Mouse (Mus musculus) bone marrow macrophage, adult 2 months (primary cell): ENCODE data around the gene Stim1. TPM values are rescaled to one million over a fixed set of nuclear protein-coding genes. Genes with fewer than 3 reads are reported as not detected.

Source experiments
- H3K27ac ChIP-seq: 2 replicates; pipeline ENCODE4 v1.5.1; 2012; ENCODE audit warnings: low read depth, low read length; ENCODE audit not compliant: insufficient read depth
- H3K4me1 ChIP-seq: 2 replicates; pipeline ENCODE4 v1.6.1; 2012; ENCODE audit warnings: low read length; ENCODE audit not compliant: control insufficient read depth, insufficient read depth
- H3K4me3 ChIP-seq: 2 replicates; pipeline ENCODE4 v1.5.1; 2012; ENCODE audit warnings: mild to moderate bottlenecking, low read length, moderate library complexity; ENCODE audit not compliant: insufficient read depth
- CTCF ChIP-seq: IDR thresholded peaks from 2 replicates; pipeline ENCODE4 v1.5.1; 2012; ENCODE audit warnings: low read depth, mild to moderate bottlenecking, low read length, moderate library complexity
- POLR2A ChIP-seq: IDR thresholded peaks from 2 replicates; pipeline ENCODE4 v1.6.1; 2012; ENCODE audit warnings: mild to moderate bottlenecking, low read depth, low read length, borderline replicate concordance
- polyA plus RNA-seq: library from polyadenylated mRNA; stranded (reverse); fragments of >200 nt; gene quantifications from 2 replicates; pipeline ENCODE4 v1.2.4, GENCODE M21; 2012; ENCODE audit not compliant: missing spikeins, insufficient read depth, insufficient read length

The Stim1 gene
- polyA plus RNA-seq, 1 experiment, result 50.2 TPM

DNA sequence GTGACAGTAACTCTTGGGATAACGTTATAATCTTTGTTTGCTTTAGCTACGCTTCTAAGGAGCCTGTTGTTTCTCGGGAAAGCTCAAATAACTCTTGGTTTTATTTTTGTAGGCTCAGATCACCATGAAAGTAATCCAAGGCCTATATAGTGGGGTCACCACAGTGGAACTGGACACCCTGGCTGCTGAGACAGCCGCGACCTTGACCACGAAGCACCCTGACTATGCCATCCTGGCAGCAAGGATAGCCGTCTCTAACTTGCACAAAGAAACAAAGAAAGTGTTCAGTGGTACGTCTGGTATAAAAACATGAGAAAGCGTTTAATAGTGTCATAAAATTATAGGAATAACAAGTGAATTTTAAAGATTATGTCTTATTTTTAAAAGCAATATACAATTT lies 178.8 kb downstream of the Stim1 start:
- TF ChIP-seq POLR2A (no peak), CTCF (no peak)
- Histone ChIP-seq H3K27ac (no peak overlapping the region), H3K4me3 (no peak overlapping the region)

DNA sequence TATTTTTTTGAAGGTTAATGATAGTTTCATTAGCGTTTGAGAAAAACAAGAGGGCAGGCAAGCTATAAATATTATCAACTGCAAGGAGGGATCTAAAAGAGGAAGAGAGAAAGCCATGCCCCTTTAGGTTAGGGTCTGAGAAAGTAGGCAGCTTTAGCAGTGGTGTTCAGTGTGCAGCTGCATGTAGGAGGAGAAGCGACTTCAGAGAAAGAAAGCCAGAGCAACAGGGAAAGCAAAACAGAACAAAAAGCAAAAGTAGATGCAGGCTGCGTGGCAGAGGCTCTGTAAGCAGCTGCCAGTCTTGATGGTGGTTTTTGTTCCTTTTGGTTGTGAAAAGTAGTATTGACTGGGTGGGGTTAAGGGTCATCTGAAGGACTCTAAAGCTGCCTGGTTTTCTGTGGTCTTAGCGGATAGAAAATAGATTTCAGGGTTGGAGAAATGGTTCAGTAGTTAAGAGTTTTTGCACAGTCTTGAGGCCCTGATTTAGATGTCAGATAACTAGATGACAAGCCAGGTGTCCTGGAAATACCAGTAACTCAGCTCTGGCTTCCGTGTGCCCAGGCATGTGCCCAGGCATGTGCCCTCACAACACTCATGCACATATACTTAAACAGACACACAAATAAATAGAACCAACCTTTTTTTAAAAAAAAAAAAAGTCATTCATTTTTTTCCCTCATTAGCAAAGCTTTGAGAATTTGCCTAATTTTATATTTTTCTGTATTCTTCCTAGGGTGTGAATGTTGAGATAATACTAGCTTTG lies 191.2 kb downstream of the Stim1 start:
- Histone ChIP-seq H3K4me3 (no peak overlapping the region), H3K27ac (no peak overlapping the region), H3K4me1 (no peaks in the 10 kb centered on the region)
- TF ChIP-seq CTCF, result no peak

More for the DNA sequence above, 178.8 kb downstream of the Stim1 start:
- H3K4me1 ChIP-seq, result peaks cover 6% of the 10 kb centered on the region

DNA sequence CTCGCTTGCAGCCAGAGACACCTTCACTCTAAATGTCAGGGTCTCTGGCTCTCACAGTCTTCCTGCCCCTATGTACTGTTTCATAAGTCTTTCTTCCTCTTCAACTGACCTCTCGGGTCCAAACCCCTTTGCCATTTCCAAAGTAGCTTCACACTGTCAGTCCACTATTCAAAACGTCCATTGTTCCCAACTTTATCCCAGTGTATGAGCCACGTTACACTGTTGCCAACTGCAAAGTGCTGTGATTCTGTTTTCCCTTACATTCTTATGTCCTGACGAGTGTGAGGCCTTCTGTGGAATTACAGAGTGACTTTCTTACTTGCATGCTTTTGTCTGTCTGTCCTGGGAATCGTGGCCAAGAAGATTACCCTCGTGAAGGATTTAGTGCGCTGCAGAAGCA lies 200.0 kb downstream of the Stim1 start:
- TF ChIP-seq POLR2A, result no peak
- no peak for TF ChIP-seq CTCF
- Histone ChIP-seq H3K27ac (no peak overlapping the region), H3K4me1 (no peaks in the 10 kb centered on the region), H3K4me3 (no peak overlapping the region)

DNA sequence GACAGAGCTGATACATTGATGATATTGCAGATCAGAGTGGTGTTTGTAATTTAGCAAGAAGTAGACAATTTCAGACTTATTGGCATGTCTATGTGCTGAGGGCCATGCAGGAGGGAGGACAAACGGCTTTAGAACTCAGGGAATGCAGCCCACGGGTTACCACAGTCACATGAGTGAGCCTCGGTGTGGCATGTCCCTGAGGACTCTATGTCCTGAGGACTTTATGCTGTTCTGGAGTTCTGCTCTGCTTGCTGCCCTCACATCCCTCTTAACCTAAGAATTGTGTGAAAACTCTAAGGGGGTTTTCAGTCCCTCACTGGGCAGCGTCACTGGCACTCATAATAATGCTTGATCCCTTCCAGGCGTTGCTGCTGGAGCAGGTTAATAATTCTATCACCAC lies 205.1 kb downstream of the Stim1 start:
- H3K27ac ChIP-seq, result no peak overlapping the region
- H3K4me3 ChIP-seq, result no peak overlapping the region
- no peaks in the 10 kb centered on the region for H3K4me1 ChIP-seq
- TF ChIP-seq POLR2A (no peak), CTCF (no peak)

DNA sequence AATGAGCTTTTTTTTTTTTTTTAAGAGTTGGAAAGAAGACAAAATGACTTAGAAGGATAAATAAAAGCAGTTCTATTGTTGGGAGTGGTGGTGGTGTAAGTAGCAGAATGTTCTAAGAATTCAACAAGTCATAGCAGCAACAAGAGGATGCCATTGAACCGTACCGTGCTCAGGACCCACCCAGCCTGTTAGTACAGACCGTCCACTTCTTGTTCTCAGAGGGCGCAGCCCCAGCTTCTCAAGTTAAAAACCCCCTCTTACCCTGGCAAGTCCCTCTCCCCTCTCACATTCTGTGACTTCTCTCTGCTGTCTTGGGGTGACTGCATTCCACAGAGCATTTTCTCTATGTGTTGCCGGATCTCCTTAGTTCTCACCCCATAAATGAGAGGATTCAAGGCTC lies 209.0 kb downstream of the Stim1 start:
- H3K4me3 ChIP-seq, result no peak overlapping the region
- H3K27ac ChIP-seq, result no peak overlapping the region
- TF ChIP-seq CTCF (no peak), POLR2A (no peak)
- H3K4me1 ChIP-seq, result peaks cover 8% of the 10 kb centered on the region

DNA sequence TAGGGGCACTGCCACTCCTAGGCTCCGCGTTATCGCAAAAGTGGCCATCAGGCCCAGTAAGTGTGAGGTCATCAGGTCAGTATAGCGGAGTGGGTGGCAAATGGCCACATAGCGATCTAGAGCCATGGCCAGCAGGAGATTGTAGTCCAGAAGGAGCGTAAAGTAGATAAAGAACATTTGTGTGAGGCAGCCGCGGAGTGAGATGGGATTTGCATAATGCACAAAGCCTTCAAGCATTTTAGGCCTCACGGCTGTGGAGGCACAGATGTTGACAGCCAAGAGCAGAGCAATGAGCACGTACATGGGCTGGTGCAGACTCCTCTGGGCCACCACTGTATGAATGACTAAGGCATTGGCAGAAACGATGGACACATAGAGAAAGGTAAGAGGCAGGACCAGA lies 209.8 kb downstream of the Stim1 start:
- Histone ChIP-seq H3K4me3 (no peak overlapping the region), H3K27ac (no peak overlapping the region), H3K4me1 (peaks cover 8% of the 10 kb centered on the region)
- TF ChIP-seq POLR2A, result no peak
- TF ChIP-seq CTCF, result no peak

DNA sequence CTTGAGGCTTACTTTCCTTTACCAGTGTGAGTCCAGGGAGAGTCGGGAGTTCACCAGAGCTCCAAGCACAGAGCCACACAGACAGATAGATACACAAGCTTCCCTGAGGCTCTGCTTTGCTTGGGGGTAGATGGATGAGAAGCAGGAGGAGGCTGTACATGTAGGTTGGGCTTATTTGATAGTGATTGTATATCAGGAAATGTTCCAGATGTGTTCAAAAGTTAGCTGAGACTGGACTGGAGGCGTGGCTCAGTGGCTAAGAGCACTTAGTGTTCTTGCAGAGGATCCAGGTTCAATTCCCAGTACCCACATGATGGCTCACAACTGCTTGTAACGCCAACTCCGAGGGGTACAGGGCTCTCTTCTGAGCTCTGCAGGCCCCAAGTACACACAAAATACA lies 210.8 kb downstream of the Stim1 start:
- Histone ChIP-seq H3K27ac (no peak overlapping the region), H3K4me1 (peaks cover 8% of the 10 kb centered on the region)
- no peak for TF ChIP-seq CTCF
- no peak for TF ChIP-seq POLR2A

DNA sequence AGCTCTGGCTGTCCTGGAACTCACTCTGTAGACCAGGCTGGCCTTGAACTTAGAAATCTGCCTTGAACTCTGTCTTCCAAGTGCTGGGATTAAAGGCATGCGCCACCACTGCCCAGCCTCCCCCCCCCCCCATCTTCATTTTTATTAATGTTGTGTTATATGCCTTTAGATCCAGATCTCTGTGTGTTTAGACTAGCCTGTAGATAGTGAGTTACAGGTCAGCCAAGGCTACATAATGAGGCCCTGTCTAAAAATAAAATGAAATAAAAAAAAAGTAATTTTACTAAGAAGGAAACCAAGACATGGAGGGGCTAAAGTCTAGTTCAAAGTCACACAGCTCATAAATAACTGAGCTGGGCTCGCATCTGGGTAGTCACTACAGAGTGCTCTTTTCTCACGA lies 211.3 kb downstream of the Stim1 start:
- TF ChIP-seq CTCF (no peak), POLR2A (no peak)
- Histone ChIP-seq H3K27ac (no peak overlapping the region), H3K4me3 (no peak overlapping the region), H3K4me1 (peaks cover 8% of the 10 kb centered on the region)

More for the DNA sequence above, 210.8 kb downstream of the Stim1 start:
- H3K4me3 ChIP-seq, result no peak overlapping the region

DNA sequence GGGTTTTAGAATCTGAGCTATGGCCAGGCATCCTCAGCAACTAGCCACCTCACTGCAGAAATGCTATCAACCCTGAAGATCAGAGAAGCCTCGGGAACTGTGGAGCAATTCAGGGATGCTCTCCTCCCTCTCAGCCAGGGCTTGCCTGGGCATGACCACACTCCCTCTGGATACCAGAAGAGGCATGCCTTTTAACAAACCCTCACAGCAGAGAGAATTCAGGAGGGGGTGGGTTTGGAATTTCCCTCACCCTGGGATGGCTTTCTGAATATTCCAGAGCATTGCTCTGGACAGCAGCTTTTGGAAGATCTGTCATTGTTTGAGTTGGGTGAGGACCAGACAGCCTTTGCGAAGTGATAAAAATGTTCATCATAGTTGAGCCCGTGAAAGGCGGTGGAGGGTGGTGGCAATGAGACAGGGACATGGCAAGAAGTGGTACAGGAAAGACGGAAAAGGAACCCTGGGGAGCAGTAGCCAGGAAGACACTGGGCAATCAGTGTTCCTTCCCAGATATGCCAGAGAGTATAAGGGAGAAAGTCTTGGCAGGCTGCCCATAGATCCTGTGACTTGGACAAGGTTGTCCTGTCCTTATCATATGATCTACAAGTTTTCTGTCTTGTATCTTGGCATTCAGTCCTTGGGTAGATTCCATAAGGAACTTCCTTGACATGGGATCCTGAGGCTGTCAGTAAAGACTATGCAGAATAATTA lies 211.9 kb downstream of the Stim1 start:
- no peak overlapping the region for H3K27ac ChIP-seq
- H3K4me1 ChIP-seq, result peaks cover 8% of the 10 kb centered on the region
- no peak overlapping the region for H3K4me3 ChIP-seq
- TF ChIP-seq CTCF (no peak), POLR2A (no peak)

DNA sequence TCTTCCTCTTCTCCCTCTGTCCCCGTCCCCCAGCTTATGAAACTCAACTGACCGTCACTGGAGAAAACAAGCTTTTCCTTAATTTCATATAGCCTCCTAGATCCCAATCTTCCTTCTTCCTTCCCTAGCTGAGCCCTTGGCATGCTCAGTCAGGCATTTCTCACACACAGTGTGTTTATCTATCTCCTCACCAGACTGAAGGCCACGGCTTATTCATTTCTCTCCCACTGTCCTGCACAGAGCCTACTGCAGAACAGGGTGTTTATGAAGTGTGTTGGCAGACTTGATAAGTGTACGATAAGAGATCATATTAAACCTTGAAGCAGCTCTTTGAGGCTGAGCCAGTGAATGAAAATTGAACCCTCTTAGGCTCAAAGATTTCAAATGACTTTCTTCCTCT lies 213.2 kb downstream of the Stim1 start:
- no peak overlapping the region for H3K4me3 ChIP-seq
- TF ChIP-seq POLR2A (no peak), CTCF (no peak)
- no peak overlapping the region for H3K27ac ChIP-seq
- peaks cover 8% of the 10 kb centered on the region for H3K4me1 ChIP-seq
